Mouse (Mus musculus) forebrain, embryonic 16.5 days (tissue): ENCODE data around the gene Stox2. TPM values are rescaled to one million over a fixed set of nuclear protein-coding genes. Genes with fewer than 3 reads are reported as not detected.

ENCODE experiments used
- ATAC-seq: fragments of 200-750 bp; cut with Nextera tagmentation; 2 replicates; pipeline ENCODE4 v1.8.0; 2017; ENCODE audit warnings: mild to moderate bottlenecking, moderate library complexity
- H3K27ac ChIP-seq: fragments of 300-500 bp; sonication (generic); 2 replicates; pipeline ENCODE4 v1.5.1; 2014; ENCODE audit warnings: low read length, control low read depth
- H3K27me3 ChIP-seq: fragments of 300-500 bp; sonication (generic); replicated peaks from 2 replicates; pipeline ENCODE4 v1.6.1; 2014; ENCODE audit warnings: low read length; ENCODE audit not compliant: control insufficient read depth, insufficient read depth
- H3K36me3 ChIP-seq: fragments of 300-500 bp; sonication (generic); 2 replicates; pipeline ENCODE4 v1.6.1; 2014; ENCODE audit not compliant: control insufficient read depth, insufficient read depth
- H3K4me1 ChIP-seq: fragments of 300-500 bp; sonication (generic); replicated peaks from 2 replicates; pipeline ENCODE4 v1.6.1; 2014; ENCODE audit warnings: low read length; ENCODE audit not compliant: control insufficient read depth, insufficient read depth
- H3K4me2 ChIP-seq: fragments of 300-500 bp; sonication (generic); 2 replicates; pipeline ENCODE4 v1.6.1; 2014; ENCODE audit warnings: mild to moderate bottlenecking, low read length, control low read depth
- H3K4me3 ChIP-seq: fragments of 300-500 bp; sonication (generic); replicated peaks from 2 replicates; pipeline ENCODE4 v1.5.1; 2014; ENCODE audit warnings: mild to moderate bottlenecking, low read length, control low read depth
- H3K9ac ChIP-seq: fragments of 300-500 bp; sonication (generic); replicated peaks from 2 replicates; pipeline ENCODE4 v1.6.1; 2014; ENCODE audit warnings: low read depth, low read length, control low read depth
- H3K9me3 ChIP-seq: fragments of 300-500 bp; sonication (generic); 2 replicates; pipeline ENCODE4 v1.6.1; 2016; ENCODE audit warnings: low read length; ENCODE audit not compliant: control insufficient read depth
- WGBS: fragments of 180-500 bp; shearing (Covaris S2); extraction: QIAGEN DNeasy Blood & Tissue Kit; methylation state at CpG from one replicate; pipeline ENCODE4 v1.1.7; 2014; 5-methylcytosine and 5-hydroxymethylcytosine counted together
- polyA plus RNA-seq: library from polyadenylated mRNA; unstranded; fragments of >200 nt; fragmentation: Nextera tagmentation; extraction: Ambion mirVana; gene quantifications from 2 replicates; pipeline ENCODE4 v1.2.1, GENCODE M21; 2015

Gene Stox2
- polyA plus RNA-seq, 1 experiment from 2014 or later: 42.1 TPM

DNA sequence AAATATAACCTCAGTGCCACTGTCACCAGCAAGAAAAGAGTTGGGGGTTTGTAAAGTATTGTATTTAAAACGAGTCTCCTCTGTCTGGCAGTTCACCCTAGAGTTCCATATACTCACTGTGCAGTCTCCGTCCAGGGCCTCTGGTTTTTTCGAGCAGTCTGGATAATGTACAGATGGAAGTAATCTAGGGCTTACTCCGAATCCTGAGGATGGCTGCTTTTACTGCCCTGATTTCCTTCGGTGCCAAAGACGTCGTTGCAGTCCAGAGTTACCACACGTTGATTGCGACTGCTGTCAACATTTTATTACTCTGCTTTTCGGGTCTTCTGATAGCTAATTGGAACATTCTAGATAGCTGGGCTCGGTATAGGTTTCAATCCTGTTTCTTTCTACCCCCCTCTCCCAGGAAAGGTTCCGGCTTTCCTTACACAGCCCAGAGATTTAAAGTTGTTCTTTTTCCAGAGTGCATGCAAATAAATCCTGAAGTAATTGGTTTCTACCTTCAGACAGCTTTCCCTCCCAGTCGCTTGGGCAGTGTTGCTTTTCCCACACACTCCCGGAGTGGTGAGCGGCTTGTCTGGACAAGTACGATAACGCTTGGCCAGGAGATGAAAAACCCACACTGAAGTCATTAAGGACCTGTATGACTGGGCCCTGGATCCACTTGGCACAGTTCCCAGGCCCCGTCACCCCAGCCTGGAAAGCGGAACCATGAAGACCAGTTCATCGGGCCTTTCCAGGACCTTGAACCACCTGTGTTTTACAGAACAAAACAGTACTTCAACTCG lies 94.1 kb downstream of the Stox2 start:
- peak overlapping the region; percentile 51; the same call in 1 of the 2 replicates for H3K27ac ChIP-seq
- H3K36me3 ChIP-seq: no peaks in the 10 kb centered on the region
- no peaks in the 10 kb centered on the region for H3K9me3 ChIP-seq
- peak overlapping the region; percentile 28 for H3K4me2 ChIP-seq
- peaks cover 10% of the 10 kb centered on the region for H3K4me1 ChIP-seq
- 39% methylated on average over 21 of the region's 21 CpGs for WGBS
- H3K4me3 ChIP-seq: peak overlapping the region; percentile 16
- no peaks in the 10 kb centered on the region for H3K27me3 ChIP-seq
- H3K9ac ChIP-seq: 0 out of 2 replicates have a peak overlapping the region, but pooled peaks have one; percentile 11
- no peak for ATAC-seq

GRCm38 (mm10) chr8:47349082-47349481 lies 97.1 kb downstream of the Stox2 start:
- no peak for ATAC-seq
- 45% methylated on average over 8 of the region's 8 CpGs for WGBS
- Histone ChIP-seq H3K9ac (no peak overlapping the region), H3K9me3 (no peaks in the 10 kb centered on the region), H3K27ac (no peak overlapping the region), H3K4me2 (no peak overlapping the region), H3K27me3 (no peaks in the 10 kb centered on the region), H3K4me3 (no peak overlapping the region), H3K36me3 (no peaks in the 10 kb centered on the region), H3K4me1 (peaks cover 19% of the 10 kb centered on the region)

DNA sequence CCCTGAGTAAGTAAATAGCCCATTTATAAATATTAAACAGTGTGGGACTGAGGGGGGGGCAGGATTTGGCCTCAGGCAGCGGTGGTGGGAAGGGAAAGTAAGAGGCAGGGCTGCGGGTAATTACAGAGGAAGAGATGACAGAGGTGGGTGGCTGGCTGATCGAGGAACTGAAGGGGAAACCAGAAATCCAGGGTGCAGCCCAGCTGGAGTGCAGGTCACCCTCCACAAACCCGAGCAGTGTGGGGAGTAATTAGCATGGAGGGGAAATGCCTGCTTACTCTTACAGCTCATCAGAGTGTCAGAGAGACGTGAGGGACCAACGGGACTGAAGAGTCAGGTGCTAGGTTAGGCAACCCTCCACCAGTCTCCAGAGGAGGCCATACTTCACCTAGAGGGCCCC lies 98.4 kb downstream of the Stox2 start:
- ATAC-seq: no peak
- Histone ChIP-seq H3K9ac (no peak overlapping the region), H3K4me2 (no peak overlapping the region), H3K27me3 (no peaks in the 10 kb centered on the region), H3K4me1 (peaks cover 19% of the 10 kb centered on the region), H3K27ac (no peak overlapping the region), H3K36me3 (no peaks in the 10 kb centered on the region), H3K9me3 (no peaks in the 10 kb centered on the region), H3K4me3 (no peak overlapping the region)
- 29% methylated on average over 6 of the region's 6 CpGs for WGBS

DNA sequence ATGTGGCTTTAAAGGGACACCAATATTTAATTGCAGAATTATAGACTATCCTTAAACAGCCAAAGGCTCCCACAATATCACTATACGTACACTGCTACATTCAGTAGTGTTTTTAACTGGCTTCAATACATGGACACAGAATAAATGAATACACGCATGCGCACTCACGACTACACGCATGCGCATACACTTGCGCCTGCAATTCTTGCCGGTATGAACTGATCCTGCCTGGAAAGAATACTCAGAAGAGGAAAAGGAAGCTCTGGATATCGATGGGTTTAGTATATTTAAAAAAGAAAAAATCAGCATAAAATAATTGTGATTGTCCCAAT lies 100.4 kb downstream of the Stox2 start:
- H3K36me3 ChIP-seq: no peaks in the 10 kb centered on the region
- H3K27me3 ChIP-seq: no peaks in the 10 kb centered on the region
- H3K4me1 ChIP-seq: peaks cover 17% of the 10 kb centered on the region
- no peaks in the 10 kb centered on the region for H3K9me3 ChIP-seq
- ATAC-seq: peak; percentile 91
- H3K27ac ChIP-seq: peak overlapping the region; percentile 98
- H3K9ac ChIP-seq: peak overlapping the region; percentile 58
- WGBS: 6% methylated on average over 9 of the region's 9 CpGs
- peak overlapping the region; percentile 42 for H3K4me3 ChIP-seq
- H3K4me2 ChIP-seq: peak overlapping the region; percentile 73

- Histone ChIP-seq H3K9ac (peak overlapping the region; percentile 58), H3K27me3 (no peaks in the 10 kb centered on the region), H3K9me3 (no peaks in the 10 kb centered on the region), H3K4me1 (peaks cover 17% of the 10 kb centered on the region), H3K36me3 (no peaks in the 10 kb centered on the region), H3K4me3 (peak overlapping the region; percentile 42), H3K4me2 (peak overlapping the region; percentile 73), H3K27ac (peak overlapping the region; percentile 98)
- ATAC-seq: peak; percentile 66
- WGBS: 3% methylated on average over 15 of the region's 15 CpGs
Measured at GRCm38 (mm10) chr8:47345085-47345771, 100.9 kb downstream of the Stox2 start.

GRCm38 (mm10) chr8:47341474-47341873 lies 104.7 kb downstream of the Stox2 start:
- ATAC-seq: no peak
- Histone ChIP-seq H3K27me3 (no peaks in the 10 kb centered on the region), H3K4me2 (no peak overlapping the region), H3K4me1 (peaks cover 22% of the 10 kb centered on the region), H3K27ac (no peak overlapping the region), H3K36me3 (no peaks in the 10 kb centered on the region), H3K9ac (no peak overlapping the region), H3K4me3 (no peak overlapping the region), H3K9me3 (no peaks in the 10 kb centered on the region)
- 68% methylated on average over 11 of the region's 11 CpGs for WGBS

GRCm38 (mm10) chr8:47338691-47339323 lies 107.4 kb downstream of the Stox2 start:
- 73% methylated on average over 3 of the region's 3 CpGs for WGBS
- Histone ChIP-seq H3K4me1 (peaks cover 9% of the 10 kb centered on the region; the same call in 1 of the 2 replicates), H3K36me3 (no peaks in the 10 kb centered on the region)

GRCm38 (mm10) chr8:47336433-47336832 lies 109.7 kb downstream of the Stox2 start:
- Histone ChIP-seq H3K4me3 (no peak overlapping the region), H3K9me3 (no peaks in the 10 kb centered on the region), H3K27me3 (no peaks in the 10 kb centered on the region), H3K4me2 (no peak overlapping the region), H3K27ac (no peak overlapping the region), H3K36me3 (no peaks in the 10 kb centered on the region), H3K4me1 (peaks cover 12% of the 10 kb centered on the region), H3K9ac (no peak overlapping the region)
- ATAC-seq: no peak
- 92% methylated on average over 12 of the region's 12 CpGs for WGBS

More at GRCm38 (mm10) chr8:47338691-47339323, 107.4 kb downstream of the Stox2 start:
- Histone ChIP-seq H3K27me3 (no peaks in the 10 kb centered on the region), H3K27ac (no peak overlapping the region), H3K9me3 (no peaks in the 10 kb centered on the region), H3K4me3 (no peak overlapping the region), H3K4me2 (no peak overlapping the region), H3K9ac (no peak overlapping the region)
- no peak for ATAC-seq

DNA sequence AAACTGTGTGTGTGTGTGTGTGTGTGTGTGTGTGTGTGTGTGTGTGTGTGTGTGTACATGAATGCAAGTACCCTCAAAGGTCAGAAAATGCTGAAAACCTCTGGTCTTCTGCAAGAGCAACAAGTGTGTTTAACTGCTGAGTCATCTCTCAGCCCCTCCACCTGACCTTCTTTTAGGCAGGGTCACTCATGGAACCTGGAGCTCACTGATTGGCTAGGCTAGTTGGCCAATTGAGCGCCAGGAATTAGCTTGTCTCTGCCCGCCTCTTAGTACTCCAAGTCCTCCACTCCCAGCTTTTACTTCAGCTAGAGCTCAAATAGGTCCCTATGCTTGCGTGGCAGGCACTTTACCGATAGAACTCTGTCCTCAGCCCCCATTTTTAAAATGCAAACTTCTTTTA lies 110.2 kb downstream of the Stox2 start:
- Histone ChIP-seq H3K36me3 (no peaks in the 10 kb centered on the region), H3K9me3 (no peaks in the 10 kb centered on the region), H3K9ac (no peak overlapping the region), H3K27me3 (no peaks in the 10 kb centered on the region), H3K27ac (no peak overlapping the region), H3K4me3 (no peak overlapping the region), H3K4me1 (peaks cover 12% of the 10 kb centered on the region), H3K4me2 (no peak overlapping the region)
- 91% methylated on average over 4 of the region's 4 CpGs for WGBS
- ATAC-seq: no peak
